Mouse (Mus musculus) T-helper 1 cell (primary cell): ENCODE measurements at regions not wholly inside any gene's neighbourhood (a gene's known extent, or its start where the extent isn't known, plus 50 kb on each side); places are given as distances from the start of the nearest gene placed in this dataset.

Experiments
- in situ Hi-C: fragments of 300-600 bp; cut with MboI, MseI; formaldehyde crosslinking; loops from one replicate; pipeline ENCODE4 v1.15.1; 2025; ENCODE audit warnings: high pct_unique_total_duplicates

DNA sequence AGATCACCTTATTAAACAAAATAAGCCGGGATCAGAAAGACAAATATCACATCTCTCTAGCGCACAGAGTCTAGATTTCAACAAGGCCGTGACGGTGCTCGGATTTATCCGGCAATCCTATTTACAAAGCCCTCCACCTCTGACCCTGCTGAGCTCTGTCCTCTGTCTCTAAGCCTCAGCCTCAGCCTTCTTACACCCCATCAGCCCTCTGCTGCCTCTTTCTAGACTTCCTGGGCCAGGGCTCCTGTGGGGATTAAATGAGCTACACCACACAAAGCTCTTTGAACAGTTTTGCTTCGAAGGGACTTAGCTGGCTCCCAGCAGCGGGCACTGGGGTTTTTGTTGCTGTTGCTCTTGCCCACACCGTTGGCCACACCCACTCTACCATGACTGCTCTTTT is 211.8 kb downstream of the CK137956 start:
- in situ Hi-C loops: no loop called here

DNA sequence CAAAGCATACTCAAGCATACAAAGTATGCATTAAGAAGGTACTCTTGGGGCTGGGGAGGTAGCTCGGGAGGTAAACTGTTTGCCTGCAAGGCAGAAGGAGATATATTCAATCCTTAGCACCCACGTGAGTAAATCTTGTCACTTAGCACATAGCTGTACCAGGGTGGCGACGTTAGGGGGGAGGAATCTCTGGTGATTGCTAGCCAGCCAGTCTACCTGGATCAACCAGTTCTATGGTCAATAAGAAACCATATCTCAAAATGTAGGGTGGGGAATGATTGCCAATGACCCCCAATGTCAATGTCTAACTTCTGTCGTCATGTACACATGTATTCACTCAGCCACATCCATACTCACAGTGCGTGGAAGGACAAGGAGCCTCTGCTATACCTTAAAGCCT is 214.5 kb downstream of the CK137956 start:
- in situ Hi-C loops: no loop called here

DNA sequence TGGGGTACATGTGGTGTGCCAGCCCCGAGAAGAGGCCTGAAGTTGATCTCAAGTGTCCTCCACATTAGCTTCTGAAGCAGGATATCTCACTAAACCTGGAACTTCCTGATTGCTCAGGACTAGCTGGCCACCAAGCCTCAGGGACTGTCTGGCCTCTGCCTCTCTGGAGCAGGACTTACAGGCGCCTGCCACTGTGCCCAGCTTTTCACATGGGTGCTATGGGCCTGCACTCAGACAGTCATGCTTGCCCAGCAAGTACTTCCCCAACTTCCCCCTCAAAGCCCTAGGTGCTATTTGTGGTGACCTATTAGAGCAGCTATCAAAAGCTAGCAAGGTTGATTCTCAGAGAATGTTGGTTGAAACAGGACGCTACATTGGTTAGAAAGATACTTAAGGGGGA is 220.0 kb downstream of the CK137956 start:
- in situ Hi-C loops: no loop called here

DNA sequence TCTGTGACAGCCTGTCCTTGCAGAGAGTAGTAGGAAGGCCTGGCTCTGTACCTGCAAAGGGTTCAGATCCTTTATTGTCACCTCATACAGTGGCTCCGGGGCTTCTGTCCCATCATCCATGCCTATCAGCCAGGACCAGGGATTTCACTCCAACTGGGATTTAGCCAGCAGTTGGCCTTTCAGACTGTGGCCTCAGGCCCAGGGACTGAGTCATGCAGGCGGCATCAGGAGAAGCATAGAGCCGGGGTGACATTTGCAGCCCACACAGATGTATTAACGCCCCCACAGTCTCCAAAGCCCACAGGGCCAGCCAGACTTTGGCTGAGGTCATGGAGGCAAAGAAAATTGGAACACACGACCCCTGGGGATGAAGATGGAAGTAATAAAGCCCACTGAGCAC is 222.9 kb downstream of the CK137956 start:
- in situ Hi-C loops: no loop called here

DNA sequence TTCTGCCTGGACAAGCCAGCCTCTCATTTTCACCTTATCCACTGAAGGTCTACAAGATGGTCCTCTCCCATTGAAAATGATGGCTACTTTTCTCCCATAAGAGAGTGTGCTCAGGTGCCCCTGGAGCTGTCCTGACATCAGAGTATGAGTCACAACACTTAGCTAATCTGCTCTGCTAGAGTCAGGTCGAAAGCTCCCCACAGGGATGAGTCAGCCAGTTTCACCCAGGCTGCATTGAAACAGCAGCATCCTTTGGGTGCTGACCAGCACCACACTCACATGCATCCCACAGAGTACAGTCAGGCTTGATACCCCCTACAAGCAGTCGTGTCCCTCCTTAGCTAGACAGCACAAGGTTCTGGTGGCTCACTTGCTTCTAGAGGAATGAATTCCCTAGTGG is 234.0 kb downstream of the CK137956 start:
- in situ Hi-C loops: no loop called here

DNA sequence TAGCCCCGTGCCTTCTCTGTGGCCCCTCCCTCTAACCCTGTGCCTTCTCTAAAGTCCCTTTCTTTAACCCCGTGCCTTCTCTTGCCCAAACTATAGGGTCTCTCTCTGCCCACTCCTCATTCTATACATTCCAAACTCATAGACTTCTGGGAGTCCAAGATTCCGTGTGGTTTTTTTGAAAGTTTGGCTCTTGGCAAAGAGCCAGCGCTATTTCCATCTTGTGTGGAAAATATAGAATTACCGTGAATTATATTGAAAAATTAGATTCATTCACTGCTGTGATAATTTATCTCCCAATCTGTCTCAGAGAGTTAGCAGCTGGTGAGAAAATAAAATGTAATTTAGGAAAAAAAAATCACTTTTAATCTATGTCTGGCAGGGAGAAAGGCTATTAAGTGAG is 234.6 kb downstream of the CK137956 start:
- in situ Hi-C loops: no loop called here

GRCm38 (mm10) chr4:127734641-127735040 is 236.1 kb downstream of the CK137956 start:
- in situ Hi-C loops: no loop called here

DNA sequence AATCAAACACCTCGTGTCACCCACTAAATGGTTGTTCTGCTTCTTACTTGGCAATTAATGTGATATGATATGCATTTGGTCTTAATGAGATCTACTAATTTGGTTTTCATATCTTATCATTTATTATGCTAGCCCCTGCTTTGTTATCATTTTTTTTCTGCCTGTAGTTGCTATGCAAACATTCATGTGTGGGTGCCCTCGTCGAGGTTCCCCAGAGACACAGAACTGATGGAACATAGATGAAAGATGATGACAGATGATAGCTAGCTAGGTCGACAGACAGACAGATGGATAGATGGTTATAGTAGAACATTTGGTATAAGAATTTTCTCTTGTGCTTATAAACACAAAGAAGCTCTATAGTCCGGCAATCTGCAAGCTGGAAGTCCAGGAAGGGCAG is 252.1 kb downstream of the CK137956 start:
- in situ Hi-C loops: no loop called here

DNA sequence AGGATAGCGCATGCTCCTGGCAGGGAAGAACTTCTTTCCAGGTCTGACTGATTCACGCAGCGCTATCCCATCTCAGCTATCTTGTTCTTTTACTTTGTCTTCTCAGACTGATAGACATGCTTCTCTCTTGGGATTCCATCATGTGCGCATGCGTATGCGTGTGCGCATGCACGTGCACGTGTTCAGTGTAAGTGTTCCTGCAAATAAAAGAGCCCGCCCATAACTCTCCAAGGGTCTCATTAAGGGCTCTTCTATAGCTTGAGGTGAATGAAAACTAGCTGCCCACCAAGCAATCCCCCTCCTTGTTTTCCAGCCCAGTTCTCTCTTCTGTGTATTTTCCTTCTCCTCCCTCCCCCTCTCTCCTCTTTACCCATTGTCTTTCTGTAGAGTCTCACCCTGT is 258.5 kb downstream of the CK137956 start:
- in situ Hi-C loops: no loop called here

- in situ Hi-C loops: no loop called here
These were observed 259.9 kb downstream of the CK137956 start for GRCm38 (mm10) chr4:127710816-127711215.

- in situ Hi-C loops: no loop called here
These were observed 261.0 kb downstream of the CK137956 start for GRCm38 (mm10) chr4:127709746-127710145.

- in situ Hi-C loops: no loop called here
These were observed 262.6 kb downstream of the CK137956 start for GRCm38 (mm10) chr4:127708186-127708585.

DNA sequence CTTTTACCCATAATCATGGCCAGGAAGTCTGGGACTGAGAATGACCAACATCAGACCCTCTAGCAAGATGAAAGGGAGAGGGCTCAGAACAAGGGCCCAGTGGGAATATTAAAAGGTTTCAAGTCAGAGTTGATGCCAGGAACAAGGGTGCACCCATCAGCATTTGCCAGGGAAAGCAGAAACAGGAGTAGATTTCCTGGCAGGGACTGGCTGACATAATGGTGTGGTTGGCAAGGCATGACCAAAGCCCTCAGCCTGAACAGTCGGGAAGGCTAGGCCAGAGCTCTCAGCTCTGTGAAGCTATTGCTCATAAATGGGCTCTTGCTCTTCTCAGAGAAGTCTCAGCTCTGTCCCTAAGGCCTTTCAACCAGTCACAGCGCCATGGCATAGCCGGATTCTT is 263.6 kb downstream of the CK137956 start:
- in situ Hi-C loops: no loop called here

- in situ Hi-C loops: no loop called here
These were observed 269.1 kb downstream of the CK137956 start for GRCm38 (mm10) chr4:127701651-127702050.

- in situ Hi-C loops: no loop called here
These were observed 280.8 kb downstream of the CK137956 start for GRCm38 (mm10) chr4:127689986-127690385.

GRCm38 (mm10) chr4:127685021-127685420 is 285.7 kb downstream of the CK137956 start:
- in situ Hi-C loops: no loop called here

DNA sequence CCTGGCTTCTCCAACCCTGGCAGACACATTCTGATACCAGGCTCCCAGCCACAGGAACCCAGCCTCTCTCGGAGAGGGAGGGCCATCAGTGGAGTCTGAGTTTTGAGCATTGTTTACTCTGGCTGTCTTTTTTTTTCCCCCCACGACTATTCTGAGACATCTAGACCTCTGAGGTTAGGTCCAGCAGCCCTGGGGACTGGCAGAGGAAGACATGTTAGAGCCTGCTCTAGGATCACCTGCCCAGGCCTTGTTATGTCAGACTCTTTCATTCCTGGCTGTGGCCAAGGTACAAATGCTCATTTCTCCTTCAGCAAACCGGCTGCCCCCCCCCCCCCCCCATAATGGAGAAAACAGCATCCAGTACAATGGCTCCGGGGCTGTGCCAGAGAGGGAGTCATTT is 291.4 kb downstream of the CK137956 start:
- in situ Hi-C loops: no loop called here

DNA sequence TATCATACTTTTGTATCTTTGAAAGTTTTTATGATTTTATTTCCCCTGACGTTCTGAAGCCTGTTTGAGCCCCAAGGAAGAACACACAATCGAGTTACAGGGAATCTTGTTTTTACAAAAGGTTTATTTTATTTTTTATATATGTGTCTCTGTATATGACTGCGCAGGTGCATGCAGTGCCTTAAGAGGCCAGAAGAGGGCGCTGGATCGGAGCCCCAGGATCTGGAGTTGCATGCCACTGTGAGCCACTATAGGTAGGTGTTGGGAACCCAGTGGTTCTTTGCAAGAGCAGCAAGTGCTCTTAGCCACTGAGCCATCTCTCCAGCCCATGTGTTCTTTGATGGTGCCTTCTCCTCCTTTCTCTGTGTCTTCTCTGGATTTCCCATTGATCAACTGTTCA is 292.3 kb downstream of the CK137956 start:
- in situ Hi-C loops: no loop called here

- in situ Hi-C loops: no loop called here
These were observed 294.9 kb downstream of the CK137956 start for GRCm38 (mm10) chr4:127675745-127676315.

- in situ Hi-C loops: loop anchor here (25.0 kb wide), 1 partner anchor 1023 kb away; no protein-coding TSS in a partner anchor
These were observed 302.0 kb upstream of the Gjb5 start for GRCm38 (mm10) chr4:127659950-127660349.

- in situ Hi-C loops: loop anchor here (25.0 kb wide), 1 partner anchor 1014 kb away; no protein-coding TSS in a partner anchor
These were observed 293.6 kb upstream of the Gjb5 start for GRCm38 (mm10) chr4:127651601-127652000.

- in situ Hi-C loops: no loop called here
These were observed 290.0 kb upstream of the Gjb5 start for GRCm38 (mm10) chr4:127648011-127648410.

DNA sequence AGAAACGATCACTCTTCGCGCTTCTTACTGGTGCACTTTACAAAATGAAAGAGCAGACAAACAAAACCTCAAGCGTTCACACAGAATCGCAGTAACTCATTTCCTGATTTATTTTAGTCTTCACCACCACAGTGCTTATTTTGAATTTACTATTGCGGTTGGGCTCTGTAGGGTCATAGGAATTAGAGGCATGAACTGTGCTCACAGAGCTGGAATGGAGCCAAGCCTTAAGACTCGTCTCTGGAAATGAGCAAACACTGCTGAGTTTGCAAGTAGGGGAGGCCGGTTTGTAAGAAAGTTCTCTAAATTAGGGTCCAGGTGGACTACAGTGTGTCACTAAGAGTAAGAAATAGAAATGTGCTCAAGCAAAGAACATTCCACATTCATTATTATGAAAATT is 289.2 kb upstream of the Gjb5 start:
- in situ Hi-C loops: no loop called here
